Mouse (Mus musculus) erythroid progenitor cell, adult 5-6 weeks (primary cell): ENCODE results near the gene Dhx32. TPM values are rescaled to one million over a fixed set of nuclear protein-coding genes. Genes with fewer than 3 reads are reported as not detected.

Experiments used
- ATAC-seq: replicated peaks from 2 replicates; pipeline ENCODE4 v1.8.0; 2016; ENCODE audit warnings: moderate number of reproducible peaks, mild to moderate bottlenecking, moderate TSS enrichment, inconsistent platforms; ENCODE audit not compliant: poor library complexity, low FRiP score, severe bottlenecking
- total RNA-seq, 2 experiments: library from RNA; stranded (forward) in 1 of 2; stranded (reverse) in 1 of 2; fragments of 150-400 nt in 1 of 2; fragments of 186-747, 209-891 nt in 1 of 2; gene quantifications; 2 replicates each; pipeline versions ENCODE4 v1.2.3 to v1.2.4; 2015 to 2017; ENCODE audit warnings: low replicate concordance in 2 of 2

Dhx32 gene
- total RNA-seq, 2 experiments from 2014 or later, result 3.4 to 4.8 TPM

- no peak for ATAC-seq
Measured at GRCm38 (mm10) chr7:133678716-133679115, 103.8 kb downstream of the Dhx32 start.

GRCm38 (mm10) chr7:133676002-133676401, 106.5 kb downstream of the Dhx32 start:
- ATAC-seq, result no peak

Other genes starting within 250 kb of the Dhx32 start
- gene Tex36, start 180.6 kb downstream of the Dhx32 start, total RNA-seq (2015; ENCODE audit: low replicate concordance), result not detected in 2 replicates
- gene Tex36, start 180.6 kb downstream of the Dhx32 start, total RNA-seq (2017; ENCODE audit: low replicate concordance), result not detected in 2 replicates
- 13.4 and 19.8 TPM in 2 replicates for gene Edrf1, start 145.2 kb downstream of the Dhx32 start, total RNA-seq (2015; ENCODE audit: low replicate concordance)
- 26.3 and 74.8 TPM in 2 replicates for gene Edrf1, start 145.2 kb downstream of the Dhx32 start, total RNA-seq (2017; ENCODE audit: low replicate concordance)
- gene Mmp21, start 102.7 kb downstream of the Dhx32 start, total RNA-seq (2015; ENCODE audit: low replicate concordance), result not detected in 2 replicates
- gene Mmp21, start 102.7 kb downstream of the Dhx32 start, total RNA-seq (2017; ENCODE audit: low replicate concordance), result 1.2 TPM in 1 of 2 replicates, not detected in the other
- gene Bccip, start 73.4 kb downstream of the Dhx32 start, total RNA-seq (2015; ENCODE audit: low replicate concordance), result 36.0 and 87.6 TPM in 2 replicates
- gene Bccip, start 73.4 kb downstream of the Dhx32 start, total RNA-seq (2017; ENCODE audit: low replicate concordance), result 39.5 and 56.6 TPM in 2 replicates
- 390 and 410 TPM in 2 replicates for gene Uros, start 72.7 kb downstream of the Dhx32 start, total RNA-seq (2015; ENCODE audit: low replicate concordance)
- 315 and 333 TPM in 2 replicates for gene Uros, start 72.7 kb downstream of the Dhx32 start, total RNA-seq (2017; ENCODE audit: low replicate concordance)
- not detected in 2 replicates for gene Fank1, start 5.9 kb downstream of the Dhx32 start, total RNA-seq (2015; ENCODE audit: low replicate concordance)
- not detected in 2 replicates for gene Fank1, start 5.9 kb downstream of the Dhx32 start, total RNA-seq (2017; ENCODE audit: low replicate concordance)